Mouse (Mus musculus) bone marrow, adult 2 months (tissue): Measurements from ENCODE around the gene Mtch2. TPM values are rescaled to one million over a fixed set of nuclear protein-coding genes. Genes with fewer than 3 reads are reported as not detected.
"Not testable (repeated sequence)": the region's sequence is repeated elsewhere in the genome, so short reads cannot be mapped to it uniquely, and the experiment has no call there.

Source experiments
- H3K27ac ChIP-seq: fragments of 200-500 bp; 2 replicates; pipeline ENCODE4 v1.5.1; 2012; ENCODE audit warnings: low read depth, mild to moderate bottlenecking, control low read depth, inconsistent platforms, low read length; ENCODE audit not compliant: control insufficient read depth, poor library complexity, insufficient read depth
- H3K4me1 ChIP-seq: fragments of 200-500 bp; 2 replicates; pipeline ENCODE4 v1.6.1; 2011; ENCODE audit warnings: low read length; ENCODE audit not compliant: control insufficient read depth, insufficient read depth
- H3K4me3 ChIP-seq: fragments of 200-500 bp; replicated peaks from 2 replicates; pipeline ENCODE3; 2011; ENCODE audit warnings: mild to moderate bottlenecking, low read depth, low read length, control low read depth; ENCODE audit not compliant: control insufficient read depth
- CTCF ChIP-seq: fragments of 200-500 bp; IDR thresholded peaks from 2 replicates; pipeline ENCODE4 v1.5.1; 2011; ENCODE audit warnings: low read length, control low read depth; ENCODE audit not compliant: control insufficient read depth, insufficient read depth
- POLR2A ChIP-seq: fragments of 200-500 bp; IDR thresholded peaks from 2 replicates; pipeline ENCODE4 v1.6.1; 2011; ENCODE audit warnings: low read depth, mild to moderate bottlenecking, control low read depth, low read length, borderline replicate concordance; ENCODE audit not compliant: control insufficient read depth
- WGBS: fragments of 180-500 bp; shearing (Covaris S2); methylation state at CpG from one replicate; pipeline ENCODE4 v1.1.7; 2018; 5-methylcytosine and 5-hydroxymethylcytosine counted together
- polyA plus RNA-seq: library from polyadenylated mRNA; stranded (reverse); fragments of >200 nt; gene quantifications from 2 replicates; pipeline ENCODE4 v1.2.4, GENCODE M21; 2011; ENCODE audit warnings: low replicate concordance; ENCODE audit not compliant: missing spikeins, insufficient read depth, insufficient read length

The Mtch2 gene
- polyA plus RNA-seq, 1 experiment, result 113 TPM

DNA sequence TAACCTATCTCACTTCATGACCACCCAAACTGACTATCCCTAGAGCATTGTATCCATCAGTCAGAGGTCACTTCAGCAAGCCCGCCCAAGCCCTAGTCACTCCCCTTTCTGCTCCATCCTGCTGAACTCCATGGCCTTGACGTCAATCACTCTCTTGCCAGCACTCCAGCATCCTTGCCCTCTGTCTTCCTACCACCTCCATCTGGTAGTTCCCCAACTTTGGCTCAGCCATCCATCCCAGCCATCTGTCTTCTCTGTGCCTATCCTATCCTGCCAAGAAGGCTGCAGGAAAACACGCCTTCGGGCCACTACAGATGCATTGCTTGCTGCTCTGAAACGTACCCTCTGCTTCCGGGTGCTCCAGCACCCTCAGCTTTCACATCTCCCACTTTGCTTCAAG, 23.2 kb upstream of the Mtch2 start:
- 83% methylated on average over 6 of the region's 6 CpGs for WGBS
- no peak for TF ChIP-seq CTCF
- TF ChIP-seq POLR2A, result no peak
- Histone ChIP-seq H3K4me3 (no peak overlapping the region), H3K27ac (no peak overlapping the region), H3K4me1 (no peaks in the 10 kb centered on the region)

DNA sequence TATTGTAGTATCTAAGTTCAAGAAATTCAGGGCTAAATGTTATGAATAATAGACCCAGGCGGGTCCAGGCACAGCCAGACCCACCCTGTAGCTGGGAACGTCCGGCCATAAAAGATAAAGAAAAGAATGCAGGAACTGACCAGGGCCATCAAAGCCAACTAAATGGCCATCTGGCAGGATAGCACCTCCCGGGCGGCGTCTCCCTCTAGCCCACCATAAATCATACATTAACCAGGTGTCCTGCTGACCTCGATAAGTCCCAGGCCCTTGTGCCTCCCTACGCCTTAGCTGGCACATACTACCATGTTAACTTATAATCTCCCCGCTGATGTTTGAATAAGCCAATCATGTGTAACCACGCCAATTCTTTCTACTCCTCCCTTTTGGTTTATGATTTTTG, 22.4 kb upstream of the Mtch2 start:
- WGBS, result 75% methylated on average over 10 of the region's 10 CpGs
- not testable (repeated sequence) for H3K4me1 ChIP-seq, H3K4me3 ChIP-seq, H3K27ac ChIP-seq

DNA sequence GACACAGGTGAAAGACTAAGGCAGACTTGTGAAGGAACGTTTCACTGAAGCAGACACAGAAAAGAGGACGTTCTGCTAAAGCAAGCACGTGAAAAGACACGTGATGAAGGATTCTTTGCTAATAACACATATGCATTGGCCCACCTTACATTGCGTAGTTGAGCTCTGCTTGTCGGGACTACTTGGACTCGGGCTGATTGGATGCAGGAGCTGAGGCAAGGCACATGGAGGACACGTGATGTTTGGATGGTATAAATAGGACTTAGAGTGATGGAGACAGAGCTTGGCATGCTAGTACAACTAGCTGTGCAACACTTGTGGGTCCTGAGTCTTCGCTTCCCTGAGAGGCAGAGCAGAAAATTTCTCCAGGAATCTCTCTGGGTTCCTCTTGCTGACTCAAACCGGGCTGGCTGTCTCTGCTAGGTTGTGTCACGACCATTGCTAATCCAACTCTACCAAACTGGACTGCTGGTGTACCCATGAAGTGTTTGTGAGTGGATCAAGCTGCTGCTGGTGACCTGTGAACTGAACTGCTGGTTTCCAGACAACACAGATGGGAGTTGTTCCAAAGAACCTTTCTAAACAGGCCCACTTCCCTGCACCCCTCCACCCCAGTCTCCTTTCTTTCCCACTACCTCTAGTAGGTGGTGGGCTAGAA, 21.3 kb upstream of the Mtch2 start:
- no peak overlapping the region for H3K27ac ChIP-seq
- H3K4me1 ChIP-seq, result no peaks in the 10 kb centered on the region
- WGBS, result 79% methylated on average over 11 of the region's 11 CpGs
- TF ChIP-seq CTCF (no peak), POLR2A (no peak)
- H3K4me3 ChIP-seq, result no peak overlapping the region

DNA sequence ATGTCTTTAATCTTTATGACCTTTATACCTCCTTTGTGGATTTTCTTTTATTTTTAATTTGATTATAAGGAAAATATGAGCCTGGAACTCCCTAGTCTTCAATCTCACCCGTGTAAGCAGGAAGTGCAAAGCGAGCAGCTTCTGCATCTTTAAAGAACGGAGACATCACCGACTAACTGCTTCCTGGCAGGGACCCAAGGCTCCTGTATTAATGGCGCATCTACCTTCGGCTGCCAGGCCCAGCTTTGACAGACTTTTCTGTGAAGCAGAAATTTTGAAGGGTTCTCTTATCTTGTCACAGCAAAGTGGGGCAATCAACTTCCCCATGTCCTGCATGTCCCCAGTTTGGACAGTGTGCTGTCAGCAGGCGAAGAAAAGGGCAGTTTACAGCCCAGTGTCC, 18.2 kb upstream of the Mtch2 start:
- no peaks in the 10 kb centered on the region for H3K4me1 ChIP-seq
- no peak overlapping the region for H3K27ac ChIP-seq
- WGBS, result 33% methylated on average over 7 of the region's 7 CpGs
- TF ChIP-seq CTCF (no peak), POLR2A (no peak)
- no peak overlapping the region for H3K4me3 ChIP-seq

- H3K4me1 ChIP-seq, result no peaks in the 10 kb centered on the region
- 71% methylated on average over 5 of the region's 5 CpGs for WGBS
- no peak overlapping the region for H3K4me3 ChIP-seq
- TF ChIP-seq POLR2A (no peak), CTCF (no peak)
- no peak overlapping the region for H3K27ac ChIP-seq
Measured at GRCm38 (mm10) chr2:90833502-90833901, 13.5 kb upstream of the Mtch2 start.

DNA sequence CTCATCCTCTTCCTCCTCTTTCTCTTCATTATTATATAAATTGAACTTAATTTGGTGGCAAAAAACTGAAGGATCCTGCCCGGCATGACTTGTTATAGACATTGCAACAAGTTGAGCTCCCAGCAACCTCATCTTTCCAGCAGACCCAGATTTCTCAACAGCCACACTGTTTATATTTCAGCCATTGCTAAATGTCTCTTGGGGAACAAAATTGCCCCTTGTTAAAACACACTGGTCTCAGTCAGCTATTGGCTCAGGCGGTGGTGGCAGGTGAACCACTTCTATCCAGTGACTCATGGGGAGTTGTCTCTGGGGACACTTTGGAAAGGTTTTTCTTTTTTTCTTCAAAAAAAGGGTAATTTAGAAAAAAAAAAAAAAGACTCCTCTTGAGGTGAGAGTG, 8.3 kb upstream of the Mtch2 start:
- TF ChIP-seq CTCF, result no peak
- H3K4me1 ChIP-seq, result no peaks in the 10 kb centered on the region
- H3K27ac ChIP-seq, result no peak overlapping the region
- no peak overlapping the region for H3K4me3 ChIP-seq
- 81% methylated on average over 2 of the region's 2 CpGs for WGBS

DNA sequence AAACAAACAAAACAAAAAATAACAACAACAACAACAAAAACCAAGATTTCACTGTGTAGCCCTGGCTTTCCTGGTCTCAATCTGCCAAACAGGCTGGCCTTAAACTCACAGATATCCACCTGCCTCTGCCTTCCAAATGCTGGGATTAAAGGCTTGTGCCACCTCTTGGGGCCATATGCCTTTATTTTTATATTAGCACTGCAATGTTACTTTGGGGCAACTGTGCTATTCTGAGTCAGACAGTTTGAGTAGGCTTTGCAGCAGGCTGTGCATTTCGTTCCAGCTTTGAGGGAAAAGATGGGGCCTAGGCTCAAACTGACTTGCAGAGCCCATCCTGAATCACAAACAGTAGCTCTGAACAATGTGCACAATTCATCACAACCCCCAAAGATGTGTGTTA, 3.3 kb upstream of the Mtch2 start:
- H3K4me1 ChIP-seq, result no peaks in the 10 kb centered on the region
- H3K27ac ChIP-seq, result no peak overlapping the region
- no peak overlapping the region for H3K4me3 ChIP-seq
- WGBS, result 83% methylated on average over 1 of the region's 1 CpGs
- no peak for TF ChIP-seq POLR2A
- TF ChIP-seq CTCF, result no peak

- 89% methylated on average over 5 of the region's 5 CpGs for WGBS
- Histone ChIP-seq H3K4me3 (no peak overlapping the region), H3K27ac (no peak overlapping the region), H3K4me1 (no peaks in the 10 kb centered on the region)
- TF ChIP-seq CTCF, result no peak
Measured at GRCm38 (mm10) chr2:90844262-90844661, 2.7 kb upstream of the Mtch2 start.

DNA sequence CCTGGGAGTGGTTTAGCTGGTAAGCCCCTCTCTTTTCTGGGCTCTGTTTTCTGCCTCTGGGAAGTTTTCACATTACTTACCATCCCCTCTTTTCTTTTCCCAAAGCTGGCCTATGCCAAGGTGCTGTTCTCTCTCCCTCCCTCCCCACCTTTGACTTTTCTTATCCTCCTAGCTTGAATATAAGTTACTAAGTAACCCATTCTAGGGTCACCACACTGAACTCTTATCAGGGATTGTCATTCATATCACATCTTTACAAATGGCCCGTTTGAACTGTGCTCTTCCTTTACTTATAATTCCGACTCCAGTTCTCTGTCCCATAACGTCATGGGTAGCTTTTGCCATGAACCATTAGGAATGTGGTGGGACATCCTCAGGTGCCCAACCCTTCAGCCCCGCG, 1.7 kb upstream of the Mtch2 start:
- Histone ChIP-seq H3K4me1 (no peaks in the 10 kb centered on the region), H3K4me3 (no peak overlapping the region), H3K27ac (no peak overlapping the region)
- TF ChIP-seq CTCF, result no peak
- TF ChIP-seq POLR2A, result no peak
- WGBS, result 76% methylated on average over 5 of the region's 5 CpGs
